Mouse (Mus musculus) urinary bladder, postnatal 36 days (tissue): ENCODE results near the gene Bsn.
A peak's percentile ranks its signal among the peaks of the same experiment; 100 is the strongest.

Experiments used
- DNase-seq, 2 experiments: peaks; one replicate each; pipeline ENCODE4 v3.0.0; 2022; ENCODE audit warnings: low spot score in 2 of 2, mixed read lengths in 1 of 2

Gene Bsn

DNA sequence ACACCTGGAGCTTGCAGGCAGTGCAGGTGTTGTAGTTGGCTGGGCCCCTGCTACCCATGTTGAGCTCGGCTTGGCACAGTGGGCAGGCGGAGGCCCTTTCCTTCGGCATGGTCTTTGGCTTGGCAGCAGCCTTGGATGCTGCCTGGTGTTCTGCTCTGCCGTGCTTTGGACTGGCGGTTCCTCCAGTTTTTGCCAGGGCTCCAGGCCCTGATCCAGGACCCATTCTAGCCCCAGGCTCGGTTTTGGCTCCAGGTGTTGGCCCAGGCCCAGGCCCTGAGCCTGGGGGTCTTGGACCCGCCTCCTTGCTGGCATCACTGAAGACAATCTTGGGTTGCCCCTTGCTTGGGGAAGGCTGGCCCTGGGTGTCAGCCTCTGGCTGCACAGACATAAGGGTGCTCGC is 64.5 kb downstream of the Bsn start:
- no peak for DNase-seq

DNA sequence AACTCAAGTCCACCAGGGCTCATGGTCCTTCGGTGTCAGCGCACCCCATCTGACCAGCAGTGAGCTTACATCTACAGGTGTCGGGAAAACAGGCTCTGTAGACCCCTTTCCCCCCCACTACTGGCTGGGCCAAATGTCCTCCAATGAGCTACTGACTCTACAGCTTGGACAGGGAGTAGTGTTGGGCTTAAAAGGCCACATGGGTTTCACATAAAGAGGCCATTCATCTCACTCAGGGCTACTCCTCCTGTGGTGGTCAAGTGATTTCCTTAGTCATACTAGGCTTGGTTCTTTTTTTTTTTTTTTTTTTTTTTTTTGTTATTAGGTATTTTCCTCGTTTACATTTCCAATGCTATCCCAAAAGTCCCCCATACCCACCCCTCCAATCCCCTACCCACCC is 66.3 kb downstream of the Bsn start:
- no peak for DNase-seq

DNA sequence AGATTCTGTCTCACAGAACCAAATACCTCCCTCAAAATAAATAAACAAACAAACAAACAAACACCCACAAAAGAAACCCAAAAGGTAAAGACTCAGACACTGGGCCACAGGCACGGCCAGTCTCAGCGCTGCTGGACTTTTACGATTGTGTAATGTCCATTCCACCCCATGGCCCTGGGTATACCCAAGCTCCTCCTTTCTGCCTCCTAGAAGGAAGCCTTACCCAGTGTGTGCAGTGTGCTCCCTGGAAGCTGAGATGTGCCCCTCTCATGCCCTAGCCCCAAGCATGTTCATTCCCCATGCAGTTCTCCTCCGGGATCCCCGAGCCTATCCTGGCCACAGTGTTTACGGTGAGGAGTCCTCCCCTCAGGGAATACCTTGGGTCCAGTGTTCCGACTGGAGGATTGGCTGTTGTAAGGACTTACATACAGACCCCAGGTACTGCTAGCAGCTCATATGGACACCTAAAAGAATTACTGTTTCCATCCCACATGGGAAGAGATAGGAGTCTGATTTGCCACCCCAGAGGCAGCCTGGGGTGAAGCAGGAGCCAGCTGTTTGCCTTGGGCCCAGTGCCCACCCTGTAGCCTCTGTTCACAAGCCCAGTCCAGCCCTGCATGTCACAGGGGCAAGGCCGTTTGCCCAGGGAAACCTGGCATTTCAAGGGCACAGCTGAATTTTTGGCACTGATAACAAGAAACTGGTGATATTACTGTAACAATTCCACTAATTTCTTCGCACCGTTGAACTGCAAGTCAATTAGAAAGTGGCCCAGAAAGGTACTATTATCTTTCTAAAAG is 68.8 kb downstream of the Bsn start:
- no peak for DNase-seq

DNA sequence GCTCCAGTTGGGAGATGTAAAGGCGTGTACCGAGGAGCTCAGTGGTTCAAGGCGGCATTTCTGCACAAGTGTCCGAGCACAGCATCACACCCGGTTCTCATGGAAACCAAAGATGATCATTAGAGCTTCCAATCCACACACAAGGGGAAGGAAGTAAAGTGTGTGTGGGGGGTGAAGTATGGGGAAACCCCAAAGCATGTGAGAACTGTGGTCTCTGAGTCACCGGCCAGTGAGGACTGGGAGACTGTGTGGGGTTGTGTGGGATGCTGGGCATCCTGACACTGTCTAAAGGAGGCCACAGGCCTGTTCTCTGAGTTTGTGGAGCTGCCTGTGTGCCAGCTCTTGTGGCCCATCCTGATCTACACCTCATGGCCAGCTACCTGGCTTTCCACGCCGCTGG is 69.5 kb downstream of the Bsn start:
- no peak for DNase-seq

DNA sequence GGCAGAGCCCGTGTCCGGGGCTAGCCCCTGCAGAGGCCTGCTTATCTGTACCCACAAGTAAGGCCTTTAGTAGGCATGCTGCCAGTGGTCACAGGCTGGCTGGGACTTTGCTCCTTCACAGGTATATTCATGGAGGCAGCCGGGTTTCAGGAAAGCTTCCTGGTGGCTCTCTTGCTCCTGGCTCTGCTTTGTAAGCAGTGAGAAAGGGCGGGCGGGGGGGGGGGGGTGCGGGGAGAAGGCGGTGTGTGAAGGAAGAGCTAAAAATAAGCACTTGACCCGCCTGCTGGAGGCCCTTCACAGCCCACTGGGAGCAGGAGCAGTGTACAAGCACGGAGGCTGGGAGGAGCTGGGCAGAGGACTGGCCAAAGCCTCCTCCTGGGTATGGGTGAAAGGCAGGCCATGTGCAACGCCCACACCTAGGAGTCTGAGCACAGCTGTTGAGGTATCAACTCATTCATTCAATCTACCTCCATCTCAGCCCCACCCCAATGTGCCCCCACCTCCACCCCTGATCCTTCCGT is 70.2 kb downstream of the Bsn start:
- DNase-seq: no peak

DNA sequence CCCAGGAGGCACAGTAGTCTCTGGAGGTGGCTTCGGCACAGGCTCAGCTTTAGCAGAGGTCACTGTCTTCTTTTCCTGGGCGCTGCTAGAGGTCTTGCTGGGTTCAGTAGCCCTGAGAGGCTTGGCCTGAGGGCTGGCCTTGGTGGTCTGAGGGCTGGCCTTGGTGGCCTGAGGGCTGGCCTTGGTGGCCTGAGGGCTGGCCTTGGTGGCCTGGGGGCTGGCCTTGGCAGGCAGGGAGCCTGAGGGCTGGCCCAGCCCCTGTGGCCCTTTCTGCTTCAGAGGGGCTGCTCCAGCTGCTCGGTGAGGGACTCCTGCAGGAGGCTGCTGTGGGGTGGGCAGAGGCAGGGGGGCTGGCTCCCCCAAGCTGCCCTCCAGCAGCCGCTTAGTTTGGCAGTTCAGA is 73.0 kb downstream of the Bsn start:
- DNase-seq: no peak

DNA sequence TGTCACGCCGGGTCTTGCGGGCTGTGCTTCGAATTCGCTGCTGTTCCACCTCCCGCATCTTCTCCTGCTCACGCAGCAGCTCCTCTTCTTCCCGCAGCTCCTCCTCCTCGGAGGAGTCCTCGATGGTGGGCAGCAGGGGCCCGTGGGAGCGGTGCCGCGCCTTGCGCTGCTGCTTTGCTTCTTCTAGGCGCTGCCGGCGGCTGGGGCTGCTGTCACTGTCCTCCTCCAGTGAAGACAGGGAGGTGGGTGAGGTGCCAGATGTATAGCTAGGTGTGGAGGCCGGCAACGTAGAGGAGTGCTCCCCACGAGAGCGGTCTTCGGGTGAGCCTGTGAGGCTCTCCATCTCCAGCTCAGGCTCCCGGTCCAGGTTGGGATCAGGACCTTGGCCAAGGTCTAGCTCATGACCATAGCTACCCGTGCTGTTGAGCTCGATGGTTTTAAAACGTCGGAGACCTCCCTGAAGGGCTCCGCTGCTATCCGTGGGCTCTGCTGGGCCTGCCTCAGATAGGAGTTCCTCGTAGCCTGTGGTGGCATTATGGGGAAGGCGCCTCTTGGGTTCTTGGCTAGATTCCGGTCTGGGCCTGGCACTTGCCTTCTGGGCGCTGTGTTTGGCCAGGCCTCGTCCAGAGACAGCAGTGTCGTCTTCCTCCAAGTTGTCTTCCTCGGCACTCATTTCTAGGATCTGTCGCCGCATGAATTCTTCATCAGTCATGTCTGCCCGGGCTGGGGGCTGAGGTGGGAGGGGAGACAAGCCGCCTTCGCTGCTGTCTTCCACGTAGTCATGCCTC is 74.7 kb downstream of the Bsn start:
- no peak for DNase-seq

DNA sequence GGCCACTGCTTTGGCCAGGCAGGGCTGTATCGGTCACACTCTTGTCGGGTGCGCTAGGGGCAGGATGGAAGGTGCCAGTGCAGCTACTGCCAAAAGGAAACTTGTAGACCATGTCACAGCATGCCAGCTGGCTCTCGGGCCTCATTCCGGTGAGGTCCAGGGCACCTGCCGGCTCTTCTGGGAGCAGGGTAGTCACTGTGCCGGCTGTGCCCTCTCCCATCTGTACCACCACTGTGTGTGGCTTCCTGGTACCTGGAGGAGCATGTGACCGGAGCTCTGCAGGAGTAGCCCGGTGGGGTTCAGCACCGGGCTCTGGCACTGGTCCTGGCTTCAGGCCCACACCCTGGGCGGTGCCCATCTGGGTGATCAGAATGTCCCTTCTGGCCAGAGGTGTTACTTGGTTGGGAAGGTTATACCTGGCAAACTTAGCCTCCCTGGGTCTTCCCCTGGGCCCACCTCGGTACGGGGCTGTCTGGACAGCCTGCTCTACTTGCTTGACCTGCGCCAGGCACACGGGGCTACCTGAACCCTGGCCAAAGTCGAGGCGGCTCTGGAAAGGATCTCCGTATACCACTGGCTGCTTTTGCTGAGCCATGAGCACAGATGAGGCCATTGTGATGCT is 77.4 kb downstream of the Bsn start:
- no peak for DNase-seq

DNA sequence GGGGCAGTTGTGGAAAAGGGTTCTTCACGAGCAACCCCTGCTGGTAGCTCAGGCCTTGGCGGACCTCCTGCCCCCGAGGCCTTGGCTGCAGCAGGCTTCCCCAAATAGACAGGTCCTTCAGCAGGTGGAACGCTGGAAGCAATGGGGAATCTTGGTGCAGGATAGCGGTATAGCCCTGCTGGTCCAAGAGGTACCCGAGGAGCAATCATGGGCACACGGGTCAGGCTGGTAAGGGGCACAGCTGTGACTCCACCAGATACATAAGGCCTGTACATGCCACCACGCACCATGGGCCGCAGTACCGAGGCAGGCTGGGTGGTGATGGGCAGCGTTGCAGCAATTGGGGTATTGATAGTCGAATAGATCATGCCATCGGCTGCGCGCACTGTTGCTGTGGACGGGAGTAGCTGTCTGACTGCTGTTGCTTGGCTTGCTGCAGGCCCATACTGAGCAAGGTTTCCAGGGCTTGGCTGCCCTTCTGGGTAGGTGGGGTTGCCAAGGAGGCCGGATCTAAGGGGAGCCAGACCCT is 78.5 kb downstream of the Bsn start:
- no peak for DNase-seq

DNA sequence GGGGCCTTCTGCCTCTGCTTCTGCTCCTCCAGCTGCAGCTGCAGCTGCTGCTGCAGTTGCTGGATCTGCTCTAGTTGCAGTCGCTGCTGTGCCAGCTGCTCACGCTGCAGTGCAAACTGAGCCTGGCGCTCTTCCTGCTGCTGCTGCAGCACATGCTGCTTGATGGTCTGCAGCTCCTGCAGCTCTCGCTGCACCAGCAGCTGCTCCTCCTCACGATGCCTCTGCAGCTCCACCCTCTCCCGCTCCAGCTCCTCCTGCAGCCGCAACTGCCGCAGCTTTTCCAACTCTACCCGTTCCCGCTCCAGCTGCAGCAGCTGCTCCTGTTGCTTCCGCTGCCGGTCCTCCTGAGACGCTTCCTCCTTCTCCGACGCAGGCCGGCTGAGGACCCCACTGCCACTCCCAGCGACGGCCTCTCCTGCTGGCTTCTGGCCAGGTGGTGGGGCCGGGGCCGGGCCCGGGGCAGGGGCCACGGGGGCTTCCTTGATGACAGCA is 79.0 kb downstream of the Bsn start:
- DNase-seq: no peak

DNA sequence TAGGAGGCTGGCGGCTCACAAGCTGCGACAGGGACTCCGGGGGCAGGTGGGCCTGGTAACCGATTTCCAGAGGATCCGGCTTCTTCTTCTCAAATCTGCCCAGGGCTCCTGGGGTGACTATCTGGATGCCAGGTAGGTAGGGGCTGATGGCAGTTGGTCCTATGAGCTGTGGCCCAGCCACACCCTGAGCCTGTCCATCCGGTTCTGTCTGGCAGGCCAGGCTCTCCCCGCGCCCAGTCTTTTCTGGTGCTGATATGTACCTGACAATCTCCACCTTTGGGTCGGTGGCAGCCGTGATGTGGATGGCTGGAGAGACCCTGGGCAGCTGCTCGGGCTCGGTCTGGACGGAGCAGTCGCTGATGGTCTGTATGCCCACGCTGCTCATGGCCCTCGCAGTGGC is 80.0 kb downstream of the Bsn start:
- peak; percentile 48 to 56 for DNase-seq

DNA sequence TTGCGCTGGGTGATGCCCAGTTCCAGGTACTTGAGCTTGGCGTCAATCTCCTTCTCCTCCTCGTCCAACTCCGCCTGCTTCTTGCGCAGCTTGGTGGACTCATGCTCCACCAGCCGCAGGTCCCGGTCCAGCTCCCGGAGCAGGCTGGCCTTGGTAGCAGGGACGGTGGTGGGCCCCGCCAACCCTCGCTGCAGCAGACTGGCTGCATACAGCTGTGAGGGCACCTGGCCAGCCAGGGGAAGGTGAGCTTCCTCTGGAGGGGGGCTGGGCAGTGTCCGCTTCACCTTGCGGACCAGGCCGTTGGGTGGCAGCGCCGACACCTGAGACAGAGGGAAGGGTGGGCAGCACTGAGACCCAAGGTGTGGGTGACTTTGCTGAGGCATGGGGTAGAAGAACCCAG is 82.3 kb downstream of the Bsn start:
- no peak for DNase-seq

DNA sequence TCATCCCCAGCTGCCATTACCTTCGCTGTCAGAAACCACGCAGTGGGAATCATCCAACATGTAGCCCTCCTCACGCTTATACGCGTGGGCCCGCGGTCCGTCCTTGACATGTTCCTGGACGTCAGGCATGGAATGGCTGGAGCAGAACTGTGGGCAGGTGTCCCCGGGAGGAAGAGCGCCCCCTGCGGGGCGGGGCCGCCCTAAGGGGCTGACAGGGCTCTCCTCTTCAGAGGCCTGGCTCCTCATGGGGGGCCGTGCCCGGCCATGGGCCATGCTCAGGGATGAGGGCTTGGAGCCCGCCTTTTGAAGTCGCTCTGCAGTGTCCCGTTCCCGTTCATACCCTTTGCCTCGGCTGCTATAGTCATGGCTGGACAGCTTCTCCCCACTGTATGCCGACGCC is 84.1 kb downstream of the Bsn start:
- DNase-seq: no peak

DNA sequence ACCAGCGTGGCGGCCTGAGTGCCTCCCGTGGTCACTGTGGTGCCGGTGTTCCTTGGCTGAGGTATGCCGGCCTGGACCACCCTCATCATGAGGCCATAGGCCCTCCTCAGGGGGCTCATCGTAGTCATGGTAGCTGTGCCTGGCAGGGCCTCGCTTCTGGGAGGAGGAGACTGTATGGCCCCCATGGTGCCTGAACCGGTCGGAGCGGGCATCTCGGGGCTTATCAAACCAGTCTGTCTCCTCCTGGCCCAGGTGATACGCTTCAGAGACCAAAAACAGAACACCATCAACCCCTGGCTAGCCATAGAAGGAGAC is 84.7 kb downstream of the Bsn start:
- DNase-seq: no peak

DNA sequence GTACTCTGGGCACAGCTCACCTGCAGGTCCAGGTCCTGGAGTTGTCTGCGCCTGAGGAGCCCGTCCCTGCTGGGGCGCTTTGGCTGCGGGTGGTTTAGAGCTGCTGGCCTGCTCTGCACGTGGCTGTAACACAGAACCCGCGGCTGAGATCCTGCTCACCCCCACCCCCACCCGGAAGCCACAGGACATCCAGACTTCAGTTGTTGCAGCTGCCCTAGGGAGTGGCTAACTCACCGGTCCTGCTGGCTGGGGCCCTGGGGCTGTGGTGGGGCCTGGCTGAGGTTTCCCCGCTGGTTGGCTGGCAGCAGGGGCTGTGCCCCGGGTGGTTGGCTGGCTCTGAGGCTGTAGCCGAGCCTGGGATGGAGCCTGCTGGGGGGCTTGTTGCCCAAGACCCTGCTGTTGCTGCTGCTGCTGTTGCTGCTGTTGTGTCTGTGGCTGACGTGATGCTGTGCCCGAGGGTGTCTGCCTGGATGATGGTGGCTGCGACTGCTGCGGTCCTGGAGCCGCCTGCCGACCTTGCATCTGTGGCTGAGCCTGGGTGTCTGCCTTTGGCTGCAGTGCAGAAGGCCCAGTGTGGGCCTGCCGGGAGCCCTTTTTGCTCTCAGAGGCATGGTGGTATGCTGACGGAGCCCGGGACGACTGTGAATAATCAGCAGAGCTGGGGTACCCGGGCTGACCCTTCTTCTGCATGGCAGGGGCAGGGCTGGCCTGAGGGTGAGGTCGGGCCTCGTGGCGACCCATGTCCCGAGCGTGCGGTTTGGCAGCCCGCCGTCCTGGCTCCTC is 85.2 kb downstream of the Bsn start:
- no peak for DNase-seq

DNA sequence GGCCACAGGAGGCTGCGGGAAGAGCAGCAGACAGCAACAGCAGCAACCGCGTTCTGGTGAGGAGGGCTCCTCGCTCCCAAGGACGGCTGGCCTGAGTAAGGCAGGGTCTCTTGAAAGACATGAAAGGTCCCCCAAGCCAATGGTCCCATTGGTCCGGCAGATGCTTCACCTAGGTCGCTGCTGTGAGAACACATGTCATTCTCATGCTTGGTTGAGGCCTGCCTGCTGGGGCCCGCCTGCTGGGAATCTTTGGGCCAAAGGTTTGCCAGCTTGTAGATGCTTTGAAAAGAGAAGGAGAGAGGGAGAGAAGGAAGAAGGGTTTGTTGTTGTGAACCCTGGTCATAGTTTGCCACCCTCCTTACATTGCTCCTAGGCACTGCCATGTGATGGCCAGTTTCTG is 90.6 kb downstream of the Bsn start:
- no peak for DNase-seq

DNA sequence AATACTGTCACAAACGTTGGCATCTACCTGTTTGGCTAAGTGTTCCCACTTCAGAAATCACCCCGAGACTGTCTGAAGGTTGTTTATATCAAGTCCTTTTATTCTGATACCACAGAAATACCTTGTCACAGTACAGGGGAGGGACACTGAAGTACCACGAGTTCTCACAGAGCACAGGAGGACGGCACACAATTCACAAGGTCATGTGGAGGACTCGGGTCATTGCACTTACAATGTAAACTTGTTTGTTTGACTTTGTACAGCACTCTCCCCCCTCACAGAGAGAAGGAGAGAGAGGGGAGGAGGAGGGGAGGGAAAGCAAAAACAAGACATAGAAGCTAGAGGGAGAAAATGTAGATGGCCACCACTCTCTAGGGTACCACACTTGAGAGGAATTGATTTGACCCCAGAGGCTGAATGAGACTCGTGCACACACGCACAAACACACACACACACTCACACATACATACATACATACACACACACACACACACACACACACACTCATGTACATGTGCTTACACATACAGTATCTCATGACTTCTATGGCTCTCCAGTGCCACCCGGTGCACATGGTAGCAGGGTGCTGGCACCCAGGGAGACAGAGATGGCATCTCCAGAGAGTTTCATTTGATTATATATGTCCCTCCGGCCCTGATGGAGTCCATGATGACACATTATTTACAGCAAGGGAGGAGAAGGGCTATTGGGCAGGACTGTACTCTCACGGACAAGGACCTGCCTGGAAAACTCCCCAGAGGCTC is 94.1 kb downstream of the Bsn start:
- no peak for DNase-seq

DNA sequence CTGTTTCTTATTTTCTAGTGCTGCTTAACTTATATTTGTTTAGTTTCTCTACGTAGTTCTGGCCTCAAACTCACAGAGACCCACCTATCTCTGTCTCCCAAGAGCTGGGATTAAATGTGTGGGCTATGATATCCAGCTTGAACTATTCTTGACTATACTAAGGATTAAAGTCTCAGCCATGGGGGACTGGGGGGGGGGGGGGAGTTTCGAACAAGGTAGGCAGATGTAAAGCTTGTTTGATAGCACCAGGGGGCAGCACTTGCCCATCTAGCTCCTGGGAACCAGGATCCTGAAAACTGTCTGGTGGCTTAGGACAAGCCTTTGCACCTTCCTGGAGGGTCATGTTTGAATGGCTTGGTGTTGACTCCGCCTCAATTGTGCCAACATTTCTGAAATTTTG is 94.7 kb downstream of the Bsn start:
- peak; percentile 37 to 55 for DNase-seq

DNA sequence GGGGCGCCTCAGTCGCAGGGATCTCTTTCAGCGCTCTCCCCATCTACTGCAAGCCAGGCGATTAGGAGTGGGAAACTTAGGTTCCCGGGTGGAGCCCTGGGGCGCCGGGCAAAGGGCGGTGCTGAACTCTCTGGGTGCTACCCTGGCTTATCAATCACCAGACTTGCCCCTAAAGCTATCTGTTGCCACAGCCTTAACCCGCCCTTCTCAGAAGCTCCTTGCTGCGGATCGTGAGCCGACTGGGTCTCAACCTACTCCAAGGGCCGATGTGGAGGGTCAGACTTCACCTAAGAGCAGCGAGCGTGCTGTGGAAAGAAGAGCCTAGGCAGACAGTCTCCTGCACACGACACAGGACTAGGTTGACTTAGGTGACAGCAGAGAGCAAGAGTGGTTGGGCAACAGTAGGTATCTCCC is 95.2 kb downstream of the Bsn start:
- DNase-seq: no peak

DNA sequence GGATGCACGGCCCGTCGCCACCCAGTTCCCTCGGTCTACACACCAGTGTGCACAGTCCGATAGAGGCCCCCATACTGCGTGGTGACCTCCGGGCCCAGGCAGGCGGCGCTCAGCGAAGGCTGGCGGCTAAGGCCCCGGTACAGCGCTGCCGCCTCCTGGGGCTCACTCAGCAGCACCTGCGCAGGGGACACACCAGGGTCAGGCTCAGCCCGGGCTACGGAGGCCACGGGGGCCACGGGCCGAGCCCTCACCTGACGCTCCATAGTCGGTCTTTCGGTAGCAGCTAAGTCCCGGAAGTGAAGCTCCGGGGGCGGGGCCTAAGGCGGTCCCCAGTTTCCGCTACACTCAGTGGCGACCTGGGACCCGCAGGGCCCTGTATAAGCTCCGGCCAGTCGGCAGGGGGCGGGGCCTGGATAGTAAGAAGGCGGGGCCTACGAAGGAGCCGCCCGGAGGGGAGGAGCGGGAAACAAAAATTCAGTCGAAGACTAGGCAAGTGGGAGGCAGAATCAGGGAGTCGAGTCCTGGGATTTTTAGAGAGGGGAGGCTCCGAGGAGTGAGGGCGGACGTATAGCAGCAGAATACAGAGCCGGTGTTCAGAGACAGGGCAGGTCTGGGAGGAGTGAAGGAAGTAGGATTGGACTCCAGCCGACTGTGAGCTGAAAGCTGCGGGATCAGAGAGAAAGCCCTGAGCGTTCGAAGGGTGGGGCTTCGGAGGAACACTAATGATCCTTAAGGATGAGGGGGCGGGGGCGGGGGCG is 95.8 kb downstream of the Bsn start, which contains the start of gene Apeh:
Gene Apeh (minus strand): TSS at position 423 of the 758 bp plus-strand sequence.
- peak; percentile 96 for DNase-seq
